Mouse (Mus musculus) forebrain, embryonic 16.5 days (tissue): ENCODE measurements around the gene Klc1. TPM values are rescaled to one million over a fixed set of nuclear protein-coding genes. Genes with fewer than 3 reads are reported as not detected.

ENCODE experiments used
- ATAC-seq: fragments of 200-750 bp; cut with Nextera tagmentation; 2 replicates; pipeline ENCODE4 v1.8.0; 2017; ENCODE audit warnings: mild to moderate bottlenecking, moderate library complexity
- H3K27ac ChIP-seq: fragments of 300-500 bp; sonication (generic); 2 replicates; pipeline ENCODE4 v1.5.1; 2014; ENCODE audit warnings: low read length, control low read depth
- H3K27me3 ChIP-seq: fragments of 300-500 bp; sonication (generic); replicated peaks from 2 replicates; pipeline ENCODE4 v1.6.1; 2014; ENCODE audit warnings: low read length; ENCODE audit not compliant: control insufficient read depth, insufficient read depth
- H3K36me3 ChIP-seq: fragments of 300-500 bp; sonication (generic); 2 replicates; pipeline ENCODE4 v1.6.1; 2014; ENCODE audit not compliant: control insufficient read depth, insufficient read depth
- H3K4me1 ChIP-seq: fragments of 300-500 bp; sonication (generic); replicated peaks from 2 replicates; pipeline ENCODE4 v1.6.1; 2014; ENCODE audit warnings: low read length; ENCODE audit not compliant: control insufficient read depth, insufficient read depth
- H3K4me2 ChIP-seq: fragments of 300-500 bp; sonication (generic); 2 replicates; pipeline ENCODE4 v1.6.1; 2014; ENCODE audit warnings: mild to moderate bottlenecking, low read length, control low read depth
- H3K4me3 ChIP-seq: fragments of 300-500 bp; sonication (generic); replicated peaks from 2 replicates; pipeline ENCODE4 v1.5.1; 2014; ENCODE audit warnings: mild to moderate bottlenecking, low read length, control low read depth
- H3K9ac ChIP-seq: fragments of 300-500 bp; sonication (generic); replicated peaks from 2 replicates; pipeline ENCODE4 v1.6.1; 2014; ENCODE audit warnings: low read depth, low read length, control low read depth
- H3K9me3 ChIP-seq: fragments of 300-500 bp; sonication (generic); 2 replicates; pipeline ENCODE4 v1.6.1; 2016; ENCODE audit warnings: low read length; ENCODE audit not compliant: control insufficient read depth
- WGBS: fragments of 180-500 bp; shearing (Covaris S2); extraction: QIAGEN DNeasy Blood & Tissue Kit; methylation state at CpG from one replicate; pipeline ENCODE4 v1.1.7; 2014; 5-methylcytosine and 5-hydroxymethylcytosine counted together
- polyA plus RNA-seq: library from polyadenylated mRNA; unstranded; fragments of >200 nt; fragmentation: Nextera tagmentation; extraction: Ambion mirVana; gene quantifications from 2 replicates; pipeline ENCODE4 v1.2.1, GENCODE M21; 2015

The Klc1 gene
- polyA plus RNA-seq, 1 experiment from 2014 or later = 493 TPM

GRCm38 (mm10) chr12:111753347-111753746, 5.3 kb upstream of the Klc1 start:
- WGBS = 70% methylated on average over 9 of the region's 9 CpGs

GRCm38 (mm10) chr12:111754710-111755109, 3.9 kb upstream of the Klc1 start:
- Histone ChIP-seq H3K9ac (no peak overlapping the region), H3K4me1 (peaks cover 8% of the 10 kb centered on the region), H3K9me3 (no peaks in the 10 kb centered on the region), H3K27me3 (no peaks in the 10 kb centered on the region), H3K4me3 (no peak overlapping the region), H3K27ac (no peak overlapping the region), H3K4me2 (no peak overlapping the region), H3K36me3 (no peaks in the 10 kb centered on the region)
- no peak for ATAC-seq

More at GRCm38 (mm10) chr12:111753347-111753746, 5.3 kb upstream of the Klc1 start:
- Histone ChIP-seq H3K9me3 (no peaks in the 10 kb centered on the region), H3K4me2 (no peak overlapping the region), H3K4me3 (no peak overlapping the region), H3K27ac (no peak overlapping the region), H3K4me1 (peaks cover 6% of the 10 kb centered on the region), H3K27me3 (no peaks in the 10 kb centered on the region), H3K36me3 (no peaks in the 10 kb centered on the region), H3K9ac (no peak overlapping the region)
- no peak for ATAC-seq

GRCm38 (mm10) chr12:111755231-111755630, 3.4 kb upstream of the Klc1 start:
- ATAC-seq = no peak
- Histone ChIP-seq H3K4me3 (no peak overlapping the region), H3K9ac (no peak overlapping the region), H3K36me3 (no peaks in the 10 kb centered on the region), H3K27me3 (no peaks in the 10 kb centered on the region), H3K4me1 (peaks cover 13% of the 10 kb centered on the region), H3K27ac (no peak overlapping the region), H3K9me3 (no peaks in the 10 kb centered on the region), H3K4me2 (no peak overlapping the region)
- 51% methylated on average over 2 of the region's 2 CpGs for WGBS

- Histone ChIP-seq H3K4me3 (no peak overlapping the region), H3K4me2 (no peak overlapping the region), H3K27ac (no peak overlapping the region), H3K9me3 (no peaks in the 10 kb centered on the region), H3K9ac (no peak overlapping the region), H3K27me3 (no peaks in the 10 kb centered on the region), H3K4me1 (peaks cover 20% of the 10 kb centered on the region), H3K36me3 (no peaks in the 10 kb centered on the region)
- ATAC-seq = no peak
- WGBS = 71% methylated on average over 4 of the region's 4 CpGs
Observed at GRCm38 (mm10) chr12:111756082-111756697, 2.5 kb upstream of the Klc1 start.

- no peak for ATAC-seq
- peaks cover 21% of the 10 kb centered on the region for H3K4me1 ChIP-seq
- no peaks in the 10 kb centered on the region for H3K9me3 ChIP-seq
- no peaks in the 10 kb centered on the region for H3K27me3 ChIP-seq
- no peaks in the 10 kb centered on the region for H3K36me3 ChIP-seq
- H3K4me3 ChIP-seq = no peak overlapping the region
- 59% methylated on average over 5 of the region's 5 CpGs for WGBS
- H3K27ac ChIP-seq = no peak overlapping the region
- no peak overlapping the region for H3K4me2 ChIP-seq
- no peak overlapping the region for H3K9ac ChIP-seq
Observed at GRCm38 (mm10) chr12:111756698-111757082, 2.0 kb upstream of the Klc1 start.

GRCm38 (mm10) chr12:111757561-111758325, 906 bp upstream of the Klc1 start:
- Histone ChIP-seq H3K4me2 (peak overlapping the region; percentile 96), H3K9me3 (no peaks in the 10 kb centered on the region), H3K27me3 (no peaks in the 10 kb centered on the region), H3K27ac (peak overlapping the region; percentile 93), H3K9ac (peak overlapping the region; percentile 98), H3K4me1 (peaks cover 24% of the 10 kb centered on the region), H3K36me3 (no peaks in the 10 kb centered on the region), H3K4me3 (peak overlapping the region; percentile 92)
- ATAC-seq = no peak
- WGBS = 42% methylated on average over 10 of the region's 10 CpGs

- WGBS = under 1% methylated on average over 35 of the region's 35 CpGs
- H3K9me3 ChIP-seq = no peaks in the 10 kb centered on the region
- H3K4me3 ChIP-seq = peak overlapping the region; percentile 92
- H3K4me2 ChIP-seq = peak overlapping the region; percentile 96
- H3K27ac ChIP-seq = peak overlapping the region; percentile 93
- no peaks in the 10 kb centered on the region for H3K27me3 ChIP-seq
- H3K36me3 ChIP-seq = no peaks in the 10 kb centered on the region
- peaks cover 24% of the 10 kb centered on the region for H3K4me1 ChIP-seq
- H3K9ac ChIP-seq = peak overlapping the region; percentile 98
- peak; percentile 52 for ATAC-seq
Observed at GRCm38 (mm10) chr12:111759176-111760061, 770 bp downstream of the Klc1 start.

- H3K9ac ChIP-seq = no peak overlapping the region
- 63% methylated on average over 7 of the region's 7 CpGs for WGBS
- H3K4me1 ChIP-seq = peaks cover 24% of the 10 kb centered on the region
- peak overlapping the region; percentile 92 for H3K4me3 ChIP-seq
- H3K4me2 ChIP-seq = peak overlapping the region; percentile 96
- H3K9me3 ChIP-seq = no peaks in the 10 kb centered on the region
- H3K27ac ChIP-seq = no peak overlapping the region
- no peaks in the 10 kb centered on the region for H3K36me3 ChIP-seq
- ATAC-seq = no peak
- H3K27me3 ChIP-seq = no peaks in the 10 kb centered on the region
Observed at GRCm38 (mm10) chr12:111760306-111760908, 1.8 kb downstream of the Klc1 start.
